ENCODE assay signal across 8 mouse cellular contexts in genomic region chr4:135850411-135851095, GRCm38 (mm10). TPM values are rescaled to one million over a fixed set of nuclear protein-coding genes. Genes with fewer than 3 reads are reported as not detected.
A peak's percentile ranks its signal among the peaks of the same experiment; 100 is the strongest.
DNase-seq lines count a peak whose midpoint lies in the region; ATAC-seq and TF ChIP-seq lines count a peak whose summit lies in the region.

No protein-coding gene starts in this region.

- H3K9me3 ChIP-seq in forebrain, embryonic 15.5 days: no peaks in the 10 kb centered on the region
- no peaks in the 10 kb centered on the region for H3K9me3 ChIP-seq in intestine, postnatal 0 days (ENCODE audit: control insufficient read depth)

- TF ChIP-seq CTCF in intestine, postnatal 0 days (IDR thresholded peaks at IDR 0.05; ENCODE audit: low read depth): no peak

- no peaks in the 10 kb centered on the region for H3K27me3 ChIP-seq in forebrain, embryonic 15.5 days
- H3K27me3 ChIP-seq in intestine, postnatal 0 days (replicated peaks; ENCODE audit: control insufficient read depth, insufficient read depth, low read length): no peaks in the 10 kb centered on the region

- H3K9ac ChIP-seq in forebrain, embryonic 15.5 days (replicated peaks): peak overlapping the region; percentile 19
- no peak overlapping the region for H3K9ac ChIP-seq in intestine, postnatal 0 days (ENCODE audit: low read depth, low read length)

- intact Hi-C loops in heart, postnatal 36 days (cut with DNase I): no loop called here

- peak; percentile 83 for DNase-seq in heart, adult 11 months
- no peak for DNase-seq in heart, postnatal 36 days
- DNase-seq in liver (peak; percentile 43), MN1 (ENCODE audit: low spot score) (no peak)
- peak; percentile 44 for DNase-seq in right cerebral cortex, postnatal 14 days

- 19% methylated on average over 13 of the region's 13 CpGs for WGBS in forebrain, embryonic 15.5 days
- WGBS in intestine, postnatal 0 days: 50% methylated on average over 13 of the region's 13 CpGs

- ATAC-seq in CD4-positive, CD25-positive, alpha-beta regulatory T cell, adult 4 months: peak; percentile 41
- peak; percentile 59 for ATAC-seq in forebrain, embryonic 15.5 days (replicated peaks)
- no peak for ATAC-seq in intestine, postnatal 0 days

- H3K4me3 ChIP-seq in forebrain, embryonic 15.5 days: 0 out of 2 replicates have a peak overlapping the region, but pooled peaks have one; percentile 13
- H3K4me3 ChIP-seq in intestine, postnatal 0 days (ENCODE audit: low read depth, low read length): no peak overlapping the region

- H3K27ac ChIP-seq in forebrain, embryonic 15.5 days (replicated peaks): peak overlapping the region; percentile 91
- H3K27ac ChIP-seq in intestine, postnatal 0 days (ENCODE audit: low read depth, low read length): no peak overlapping the region

- peaks cover 30% of the 10 kb centered on the region for H3K4me1 ChIP-seq in forebrain, embryonic 15.5 days
- no peaks in the 10 kb centered on the region for H3K4me1 ChIP-seq in intestine, postnatal 0 days (replicated peaks; ENCODE audit: control insufficient read depth, insufficient read depth, low read length)

- peak overlapping the region; percentile 36 for H3K4me2 ChIP-seq in forebrain, embryonic 15.5 days (replicated peaks)
- no peak overlapping the region for H3K4me2 ChIP-seq in intestine, postnatal 0 days (replicated peaks; ENCODE audit: low read depth)

- H3K36me3 ChIP-seq in forebrain, embryonic 15.5 days: no peaks in the 10 kb centered on the region
- H3K36me3 ChIP-seq in intestine, postnatal 0 days (ENCODE audit: control insufficient read depth, insufficient read depth): no peaks in the 10 kb centered on the region

RNA-seq across cellular contexts. Expression of gene Srsf10, which starts 5.0 kb away (rescaled TPM):
- 10 to 100 TPM; 37.1 to 45.6 TPM for total RNA-seq in heart, postnatal 36 days (2021)
- polyA plus RNA-seq in CD4-positive, CD25-positive, alpha-beta regulatory T cell, adult 4 months (2017; shearing (Covaris generic)): 100 to 1,000 TPM; 195 to 208 TPM
- polyA plus RNA-seq in forebrain, embryonic 15.5 days (2015; fragmentation: Nextera tagmentation; extraction: Ambion mirVana): 257 and 272 TPM in 2 replicates
- polyA plus RNA-seq in intestine, postnatal 0 days (2015; fragmentation: Nextera tagmentation; extraction: Ambion mirVana): 84.2 and 89.2 TPM in 2 replicates

RNA-seq across cellular contexts. Expression of gene Pnrc2, which starts 23.1 kb away (rescaled TPM):
- 10 to 100 TPM; 59.2 to 63.5 TPM for total RNA-seq in heart, postnatal 36 days (2021)
- polyA plus RNA-seq in CD4-positive, CD25-positive, alpha-beta regulatory T cell, adult 4 months (2017; shearing (Covaris generic)): 100 to 1,000 TPM; 206 to 221 TPM
- polyA plus RNA-seq in forebrain, embryonic 15.5 days (2015; fragmentation: Nextera tagmentation; extraction: Ambion mirVana): 131 and 134 TPM in 2 replicates
- polyA plus RNA-seq in intestine, postnatal 0 days (2015; fragmentation: Nextera tagmentation; extraction: Ambion mirVana): 103 and 114 TPM in 2 replicates

RNA-seq across cellular contexts. Expression of gene Cnr2, which starts 44.6 kb away (rescaled TPM):
- total RNA-seq in heart, postnatal 36 days (2021): under 1 TPM; 0.49 to 0.50 TPM
- 10 to 100 TPM in 1 of 2 experiments, 1 to 10 TPM in 1; 7.5 to 17.0 TPM for polyA plus RNA-seq in CD4-positive, CD25-positive, alpha-beta regulatory T cell, adult 4 months (2017; shearing (Covaris generic))
- polyA plus RNA-seq in forebrain, embryonic 15.5 days (2015; fragmentation: Nextera tagmentation; extraction: Ambion mirVana): 0.08 and 0.13 TPM in 2 replicates
- polyA plus RNA-seq in intestine, postnatal 0 days (2015; fragmentation: Nextera tagmentation; extraction: Ambion mirVana): 0.14 and 0.24 TPM in 2 replicates

Comparison
In these comparisons a context has a peak if more than half of its experiments do, and no peak if none do; other contexts are left out.
1. DNase-seq: peak in heart, adult 11 months (single experiment), liver (single experiment) and right cerebral cortex, postnatal 14 days (single experiment); none in heart, postnatal 36 days (0 of 2) and MN1 (single experiment).